Mouse (Mus musculus) lung, embryonic 16.5 days (tissue): ENCODE measurements around the gene Boc. TPM values are rescaled to one million over a fixed set of nuclear protein-coding genes. Genes with fewer than 3 reads are reported as not detected.

ENCODE experiments used
- ATAC-seq: fragments of 200-750 bp; cut with Nextera tagmentation; 2 replicates; pipeline ENCODE4 v1.8.0; 2017; ENCODE audit warnings: low read depth, mild to moderate bottlenecking, moderate library complexity
- H3K27ac ChIP-seq: fragments of 300-500 bp; sonication (generic); 2 replicates; pipeline ENCODE4 v1.5.1; 2014; ENCODE audit warnings: mild to moderate bottlenecking, control low read depth, low read length
- H3K27me3 ChIP-seq: fragments of 300-500 bp; sonication (generic); 2 replicates; pipeline ENCODE4 v1.6.1; 2014; ENCODE audit warnings: low read depth, low read length, mixed read lengths; ENCODE audit not compliant: control insufficient read depth, insufficient read depth
- H3K36me3 ChIP-seq: fragments of 300-500 bp; sonication (generic); 2 replicates; pipeline ENCODE4 v1.6.1; 2014; ENCODE audit warnings: low read length; ENCODE audit not compliant: control insufficient read depth, insufficient read depth
- H3K4me1 ChIP-seq: fragments of 300-500 bp; sonication (generic); replicated peaks from 2 replicates; pipeline ENCODE4 v1.6.1; 2014; ENCODE audit warnings: low read length, mixed read lengths; ENCODE audit not compliant: control insufficient read depth, insufficient read depth
- H3K4me2 ChIP-seq: fragments of 300-500 bp; sonication (generic); 2 replicates; pipeline ENCODE4 v1.6.1; 2014; ENCODE audit warnings: low read depth, low read length, control low read depth
- H3K4me3 ChIP-seq: fragments of 300-500 bp; sonication (generic); 2 replicates; pipeline ENCODE4 v1.5.1; 2014; ENCODE audit warnings: mild to moderate bottlenecking, low read length, control low read depth
- H3K9ac ChIP-seq: fragments of 300-500 bp; sonication (generic); 2 replicates; pipeline ENCODE4 v1.6.1; 2014; ENCODE audit warnings: low read length, control low read depth
- H3K9me3 ChIP-seq: fragments of 300-500 bp; sonication (generic); 2 replicates; pipeline ENCODE4 v1.6.1; 2016; ENCODE audit warnings: low read length; ENCODE audit not compliant: control insufficient read depth
- WGBS: fragments of 180-500 bp; shearing (Covaris S2); extraction: QIAGEN DNeasy Blood & Tissue Kit; methylation state at CpG from one replicate; pipeline ENCODE4 v1.1.7; 2014; 5-methylcytosine and 5-hydroxymethylcytosine counted together
- polyA plus RNA-seq: library from polyadenylated mRNA; unstranded; fragments of >200 nt; fragmentation: Nextera tagmentation; extraction: Ambion mirVana; gene quantifications from 2 replicates; pipeline ENCODE4 v1.2.1, GENCODE M21; 2015

The Boc gene
- polyA plus RNA-seq, 1 experiment from 2014 or later = 32.0 TPM

- Histone ChIP-seq H3K9me3 (no peaks in the 10 kb centered on the region), H3K4me1 (peaks cover 15% of the 10 kb centered on the region), H3K27ac (no peak overlapping the region), H3K4me2 (no peak overlapping the region), H3K9ac (no peak overlapping the region), H3K4me3 (no peak overlapping the region), H3K27me3 (no peaks in the 10 kb centered on the region), H3K36me3 (peaks cover 8% of the 10 kb centered on the region; the same call in 1 of the 2 replicates)
- no peak for ATAC-seq
- WGBS = 81% methylated on average over 7 of the region's 7 CpGs
Measured at GRCm38 (mm10) chr16:44523595-44523994, 35.1 kb downstream of the Boc start.

- ATAC-seq = no peak
- no peaks in the 10 kb centered on the region for H3K4me1 ChIP-seq
- H3K4me3 ChIP-seq = no peak overlapping the region
- H3K9me3 ChIP-seq = no peaks in the 10 kb centered on the region
- H3K9ac ChIP-seq = no peak overlapping the region
- H3K27me3 ChIP-seq = no peaks in the 10 kb centered on the region
- H3K4me2 ChIP-seq = no peak overlapping the region
- H3K27ac ChIP-seq = no peak overlapping the region
- WGBS = 63% methylated on average over 6 of the region's 6 CpGs
- H3K36me3 ChIP-seq = peaks cover 20% of the 10 kb centered on the region
Measured at GRCm38 (mm10) chr16:44516498-44516897, 42.2 kb downstream of the Boc start.

DNA sequence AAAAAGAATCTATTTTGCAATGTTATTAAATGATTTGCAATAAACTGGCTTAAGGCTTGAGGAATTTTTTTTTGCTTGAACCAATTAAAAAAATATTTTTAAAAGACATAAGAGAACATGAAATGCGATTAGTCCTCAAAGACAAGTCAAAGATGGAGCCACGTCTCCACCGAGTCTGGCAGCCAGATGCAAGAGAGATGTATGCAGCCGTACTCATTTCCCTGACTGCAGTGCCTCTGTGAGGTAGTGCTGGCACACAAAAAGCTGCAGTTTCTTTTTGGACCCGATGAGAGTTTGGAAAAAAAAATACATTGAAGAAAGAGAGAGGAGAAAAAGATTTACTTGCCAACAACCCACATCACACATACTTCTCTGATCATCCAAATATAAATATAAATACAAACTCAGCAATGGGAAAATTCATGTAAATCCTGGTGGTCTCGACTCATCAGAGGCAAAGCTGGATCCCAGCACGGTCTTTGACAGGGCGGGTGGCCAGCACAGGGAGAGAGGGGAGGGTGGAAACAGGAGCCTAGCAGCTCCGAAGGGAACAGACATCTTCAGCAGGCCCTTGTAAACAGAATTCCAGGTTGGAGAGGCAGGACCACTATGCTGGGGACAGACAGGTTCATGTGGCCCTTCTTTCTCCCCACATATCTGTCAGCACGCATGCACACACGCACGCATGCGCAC is 48.0 kb downstream of the Boc start:
- Histone ChIP-seq H3K36me3 (peaks cover 12% of the 10 kb centered on the region), H3K9ac (peak overlapping the region; percentile 25; the same call in 1 of the 2 replicates), H3K4me2 (no peak overlapping the region), H3K4me1 (peaks cover 33% of the 10 kb centered on the region), H3K4me3 (no peak overlapping the region), H3K9me3 (no peaks in the 10 kb centered on the region), H3K27ac (peak overlapping the region; percentile 91), H3K27me3 (no peaks in the 10 kb centered on the region)
- peak; percentile 67 for ATAC-seq
- 57% methylated on average over 13 of the region's 13 CpGs for WGBS

- 46% methylated on average over 7 of the region's 7 CpGs for WGBS
- ATAC-seq = no peak
Measured at GRCm38 (mm10) chr16:44509458-44510344, 49.0 kb downstream of the Boc start.

DNA sequence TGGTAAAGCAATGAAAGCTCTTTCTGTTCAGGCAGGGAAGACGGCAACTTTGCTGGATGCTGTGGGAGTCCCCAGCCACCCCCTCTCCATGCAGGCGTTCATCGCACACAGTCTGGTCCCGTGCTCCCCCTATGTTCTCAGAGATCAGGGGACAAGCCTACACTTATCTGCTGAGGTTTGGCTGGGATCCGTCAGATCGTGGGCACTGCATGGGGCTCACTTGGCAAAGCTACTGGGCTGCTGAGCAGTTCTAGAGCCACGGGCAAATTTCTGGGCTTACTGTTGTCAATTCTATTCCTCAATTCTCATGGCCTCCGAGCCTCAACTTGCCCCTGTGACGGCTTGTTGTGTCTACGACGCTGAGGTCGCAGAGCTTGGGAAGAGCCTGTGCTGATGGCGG is 49.9 kb downstream of the Boc start:
- no peak overlapping the region for H3K4me2 ChIP-seq
- WGBS = 77% methylated on average over 13 of the region's 13 CpGs
- H3K4me3 ChIP-seq = no peak overlapping the region
- H3K4me1 ChIP-seq = peaks cover 33% of the 10 kb centered on the region
- peaks cover 15% of the 10 kb centered on the region for H3K36me3 ChIP-seq
- no peak overlapping the region for H3K9ac ChIP-seq
- peak overlapping the region; percentile 67 for H3K27ac ChIP-seq
- H3K27me3 ChIP-seq = no peaks in the 10 kb centered on the region
- H3K9me3 ChIP-seq = 0 out of 2 replicates have a peak, but pooled peaks cover 5% of the 10 kb centered on the region
- no peak for ATAC-seq

More at GRCm38 (mm10) chr16:44509458-44510344, 49.0 kb downstream of the Boc start:
- Histone ChIP-seq H3K27me3 (no peaks in the 10 kb centered on the region), H3K4me3 (no peak overlapping the region), H3K27ac (peak overlapping the region; percentile 91), H3K9me3 (0 out of 2 replicates have a peak, but pooled peaks cover under 1% of the 10 kb centered on the region), H3K4me2 (no peak overlapping the region), H3K4me1 (peaks cover 33% of the 10 kb centered on the region), H3K9ac (no peak overlapping the region), H3K36me3 (peaks cover 12% of the 10 kb centered on the region)

- ATAC-seq = no peak
- peak overlapping the region; percentile 80 for H3K27ac ChIP-seq
- WGBS = 47% methylated on average over 5 of the region's 5 CpGs
Measured at GRCm38 (mm10) chr16:44508025-44508424, 50.7 kb downstream of the Boc start.

DNA sequence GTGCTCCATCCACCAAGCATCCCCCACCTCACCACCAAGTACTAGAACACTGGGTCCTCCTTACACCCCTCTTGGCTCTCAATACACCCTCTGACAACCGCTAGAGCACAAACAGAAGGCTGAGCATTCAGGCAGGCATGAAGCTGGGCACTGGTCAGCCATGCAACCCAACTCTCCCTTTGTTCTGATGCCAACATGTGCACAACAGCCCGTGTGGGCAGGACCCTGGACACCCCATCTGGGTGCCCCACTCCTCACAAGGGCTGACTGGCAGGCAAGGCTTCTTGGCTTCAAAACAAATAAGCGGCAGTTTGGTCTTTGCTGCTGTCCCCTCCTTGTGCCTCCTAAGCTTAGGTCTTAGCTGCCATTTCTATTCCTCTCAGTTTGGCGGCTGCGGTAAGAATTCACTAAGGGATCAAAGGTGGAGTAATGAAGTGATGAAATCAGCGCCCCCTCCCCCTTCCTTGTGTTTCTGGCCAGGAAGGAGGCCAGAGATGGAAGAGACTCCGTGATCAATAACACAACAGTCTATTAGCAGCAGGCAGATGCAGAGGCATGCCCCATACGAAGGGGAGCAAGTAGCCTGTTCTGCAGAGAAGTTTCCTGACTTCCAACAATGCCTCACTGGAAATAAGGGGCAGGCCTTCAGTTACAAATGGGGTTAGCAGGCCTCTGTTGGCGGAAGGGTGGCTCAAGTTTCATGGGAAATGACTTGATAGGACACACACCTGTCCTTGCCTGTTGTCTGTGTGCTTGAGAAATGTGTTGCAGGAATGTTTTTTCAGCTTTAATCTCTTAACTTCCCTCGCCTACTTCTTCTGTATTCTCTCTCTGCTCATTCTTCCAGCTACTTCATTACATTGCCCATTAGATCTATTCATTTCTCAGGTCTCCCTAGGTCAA is 51.4 kb downstream of the Boc start:
- 39% methylated on average over 10 of the region's 10 CpGs for WGBS
- Histone ChIP-seq H3K27me3 (no peaks in the 10 kb centered on the region), H3K9ac (no peak overlapping the region), H3K4me3 (no peak overlapping the region), H3K9me3 (0 out of 2 replicates have a peak, but pooled peaks cover 5% of the 10 kb centered on the region), H3K27ac (peak overlapping the region; percentile 80), H3K4me1 (peaks cover 40% of the 10 kb centered on the region), H3K36me3 (peaks cover 9% of the 10 kb centered on the region; the same call in 1 of the 2 replicates), H3K4me2 (no peak overlapping the region)
- peak; percentile 78 for ATAC-seq

More at GRCm38 (mm10) chr16:44508025-44508424, 50.7 kb downstream of the Boc start:
- Histone ChIP-seq H3K4me1 (peaks cover 37% of the 10 kb centered on the region), H3K36me3 (peaks cover 13% of the 10 kb centered on the region), H3K9me3 (0 out of 2 replicates have a peak, but pooled peaks cover 5% of the 10 kb centered on the region), H3K4me2 (no peak overlapping the region), H3K9ac (no peak overlapping the region), H3K4me3 (no peak overlapping the region), H3K27me3 (no peaks in the 10 kb centered on the region)

DNA sequence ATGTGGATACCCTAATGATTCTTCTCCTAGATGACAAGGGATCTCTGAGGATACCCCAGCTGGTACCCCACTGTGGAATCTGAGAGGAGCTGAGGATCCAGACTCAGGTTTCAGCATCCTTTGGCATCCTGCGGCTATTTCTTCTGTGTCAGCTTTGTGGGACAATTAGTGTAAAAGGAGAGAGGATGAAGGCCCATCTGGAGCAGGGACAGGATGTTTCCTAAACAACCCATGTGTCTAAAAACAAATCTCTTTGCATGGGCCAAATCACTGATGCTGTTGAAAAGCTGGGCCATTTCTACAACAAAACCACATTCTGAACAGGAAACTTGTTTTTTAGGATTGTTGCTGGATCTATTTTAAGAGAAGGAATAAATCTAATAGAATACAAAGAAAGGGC is 53.5 kb downstream of the Boc start:
- Histone ChIP-seq H3K36me3 (peaks cover 11% of the 10 kb centered on the region; the same call in 1 of the 2 replicates), H3K4me1 (peaks cover 33% of the 10 kb centered on the region), H3K9ac (no peak overlapping the region), H3K27me3 (no peaks in the 10 kb centered on the region), H3K27ac (peak overlapping the region; percentile 37; the same call in 1 of the 2 replicates), H3K4me3 (no peak overlapping the region), H3K9me3 (0 out of 2 replicates have a peak, but pooled peaks cover 5% of the 10 kb centered on the region), H3K4me2 (no peak overlapping the region)
- ATAC-seq = no peak
- 82% methylated on average over 1 of the region's 1 CpGs for WGBS
